Mouse (Mus musculus) R1 (cell line): Measurements from ENCODE around the gene S100a14.
A peak's percentile ranks its signal among the peaks of the same experiment; 100 is the strongest.

Experiments used
- DNase-seq: peaks from one replicate; pipeline ENCODE4 v3.0.0-alpha.2; 2018; ENCODE audit warnings: low read depth, low spot score

S100a14 gene

DNA sequence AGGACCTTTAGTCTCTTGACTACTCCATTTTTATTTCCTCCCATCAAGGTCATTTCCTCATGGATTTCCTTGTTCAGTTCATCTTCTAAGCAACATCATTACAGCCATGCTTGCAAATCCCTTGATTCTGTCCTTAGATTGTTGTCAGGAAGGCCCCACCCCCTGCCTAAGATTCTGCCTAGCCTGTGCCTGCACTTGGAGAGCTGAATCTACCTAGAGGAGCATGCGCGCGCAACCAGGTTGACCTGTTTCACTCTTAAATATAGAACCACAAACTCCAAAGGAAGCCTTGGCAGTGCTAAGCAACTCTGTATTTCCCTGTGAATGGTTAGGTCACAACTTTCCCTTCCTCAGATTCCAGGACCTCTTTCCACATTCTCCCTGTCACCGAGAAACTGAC is 8.9 kb upstream of the S100a14 start:
- peak; percentile 71 for DNase-seq

DNA sequence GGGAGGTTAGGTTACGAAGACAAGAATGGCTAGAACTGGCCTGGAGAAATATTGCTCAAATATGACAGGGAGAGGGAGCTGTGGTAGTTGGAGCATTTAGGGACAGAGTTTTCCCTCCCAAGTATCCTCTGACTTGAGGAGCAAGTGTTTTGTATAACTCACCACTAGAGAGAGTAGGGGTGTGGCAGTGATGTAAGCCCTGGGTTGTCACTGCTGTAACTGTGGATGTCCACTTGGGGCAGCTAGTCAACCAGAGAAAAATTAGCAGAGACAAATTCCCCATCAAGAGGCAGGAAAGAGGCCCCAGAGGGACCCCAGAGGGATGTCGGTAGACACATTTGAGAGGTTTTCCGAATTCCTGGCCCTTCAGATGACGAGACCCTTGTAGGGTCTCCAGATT is 1.2 kb upstream of the S100a14 start:
- peak; percentile 92 for DNase-seq

DNA sequence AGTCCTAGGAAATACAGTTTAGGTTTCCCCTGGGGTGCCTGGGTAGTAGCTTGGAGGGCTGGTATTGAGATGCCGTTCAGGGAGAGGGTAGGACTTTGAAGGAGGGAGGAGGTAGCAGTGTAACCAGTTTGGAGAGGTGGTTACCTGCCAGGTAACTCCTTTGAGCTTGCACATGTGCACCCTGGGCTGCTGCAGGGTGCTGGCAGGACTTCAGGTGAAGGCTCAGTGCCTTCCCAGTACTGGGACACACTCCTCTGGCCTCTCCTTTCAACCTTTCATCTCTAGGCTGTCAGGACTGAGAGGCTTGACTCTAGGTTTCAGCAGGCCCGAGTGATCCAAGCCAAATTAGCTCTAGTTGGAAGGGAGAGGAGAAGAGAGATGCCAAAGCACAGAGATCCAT is 580 bp upstream of the S100a14 start:
- no peak for DNase-seq

DNA sequence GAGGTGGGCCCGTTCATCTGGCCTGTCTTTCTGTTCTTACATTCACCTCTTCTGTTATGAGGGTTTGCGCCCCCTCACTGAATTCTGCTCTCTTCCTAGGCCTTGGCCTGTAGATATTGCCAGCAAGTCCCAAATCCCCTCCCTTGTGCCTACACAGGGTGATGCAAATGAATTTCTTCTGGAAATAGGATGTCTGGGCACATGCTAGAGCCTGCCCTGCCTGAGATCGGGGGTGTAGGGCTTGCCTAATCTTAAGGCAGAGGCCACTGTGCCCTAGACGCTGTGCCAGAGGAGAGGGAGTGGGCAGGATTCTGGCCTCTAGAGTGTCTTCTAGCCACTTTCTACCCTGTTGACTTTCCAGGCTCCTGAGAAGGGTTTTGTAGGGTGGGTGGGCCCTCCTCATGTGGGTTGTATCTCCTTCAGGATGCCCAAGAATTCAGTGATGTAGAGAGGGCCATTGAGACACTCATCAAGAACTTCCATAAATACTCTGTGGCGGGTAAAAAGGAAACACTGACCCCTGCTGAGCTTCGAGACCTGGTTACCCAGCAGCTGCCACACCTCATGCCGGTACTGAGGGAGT is 726 bp downstream of the S100a14 start:
- DNase-seq = no peak

DNA sequence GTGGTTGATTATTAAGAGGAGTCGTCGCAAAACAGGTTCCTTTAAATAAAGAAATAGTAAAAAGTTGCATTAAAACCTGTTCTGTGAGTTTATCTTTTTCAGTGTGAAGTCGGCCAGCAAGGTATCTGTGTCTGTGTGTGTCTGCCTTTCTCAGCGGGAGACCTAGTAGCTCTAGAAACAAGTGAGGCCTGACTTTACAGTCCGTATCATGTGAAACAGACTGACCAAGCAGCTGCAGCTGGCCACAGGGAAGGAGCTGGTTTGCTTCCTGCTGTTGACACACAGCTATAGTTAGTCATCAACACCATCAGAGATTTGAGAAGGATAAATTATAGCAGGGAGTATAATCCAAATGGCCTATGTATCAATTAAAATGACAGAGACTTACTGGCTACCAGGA is 5.1 kb downstream of the S100a14 start:
- DNase-seq = no peak

DNA sequence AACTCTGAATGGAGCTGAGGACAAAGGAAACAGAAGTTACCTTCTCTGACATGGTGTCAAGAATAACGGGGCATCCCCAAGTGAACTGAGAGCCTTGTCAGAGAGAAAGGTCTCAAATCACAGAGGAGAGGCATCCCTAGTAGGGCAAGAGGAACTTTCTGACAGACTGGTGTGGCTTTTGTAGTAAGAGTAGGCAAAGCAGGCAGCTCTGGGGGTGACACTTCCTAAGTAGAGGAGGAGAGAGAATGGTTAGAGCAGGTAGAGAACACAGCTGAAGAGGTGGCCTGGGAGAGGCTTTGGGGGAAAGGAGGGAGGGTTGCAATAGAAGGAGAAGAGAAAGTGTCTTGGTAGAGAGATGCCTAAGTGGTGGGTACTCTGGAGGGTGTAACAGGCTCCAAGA is 8.8 kb downstream of the S100a14 start:
- no peak for DNase-seq

DNA sequence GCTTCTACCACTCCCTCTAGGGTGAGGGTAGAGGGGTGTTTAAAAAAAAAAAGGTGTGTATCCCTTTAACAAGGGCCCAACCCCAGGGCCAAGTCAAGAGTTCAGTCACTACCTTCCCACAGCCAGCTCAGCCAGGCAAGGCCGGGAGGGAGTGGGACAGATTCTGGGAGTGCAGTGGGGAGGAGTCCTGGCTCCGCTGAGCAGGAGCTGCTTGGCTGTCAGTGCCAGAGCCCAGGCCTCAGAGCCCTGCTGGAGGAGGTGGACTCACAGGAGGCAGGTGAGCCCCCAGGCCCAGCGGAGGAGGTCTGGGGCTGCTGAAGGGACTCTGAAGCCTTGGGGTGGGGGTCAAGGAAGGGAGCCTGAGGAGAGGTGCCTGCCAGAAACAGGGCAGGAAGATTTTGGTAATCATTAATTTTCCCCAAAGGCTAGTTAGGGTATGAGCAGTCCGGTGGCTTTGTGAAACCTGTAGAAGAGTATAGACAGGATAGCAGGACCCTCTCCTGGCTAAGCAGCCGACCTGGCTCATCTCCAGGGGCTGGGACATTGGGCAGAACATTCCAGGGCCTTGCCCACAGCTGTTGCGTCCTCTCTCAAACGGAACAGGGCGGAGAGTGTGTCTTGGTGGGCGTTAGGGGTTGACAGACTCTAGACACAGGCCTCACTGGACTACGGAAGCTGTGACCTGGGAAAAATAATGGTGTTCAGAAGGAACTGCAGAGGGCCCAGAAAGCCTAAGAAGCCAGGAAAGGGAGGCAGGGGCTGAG is 10.7 kb downstream of the S100a14 start, which contains the start of gene S100a16:
S100a16 (plus strand) TSS at position 114 of the 764 bp plus-strand sequence.
- peak; percentile 43 for DNase-seq

DNA sequence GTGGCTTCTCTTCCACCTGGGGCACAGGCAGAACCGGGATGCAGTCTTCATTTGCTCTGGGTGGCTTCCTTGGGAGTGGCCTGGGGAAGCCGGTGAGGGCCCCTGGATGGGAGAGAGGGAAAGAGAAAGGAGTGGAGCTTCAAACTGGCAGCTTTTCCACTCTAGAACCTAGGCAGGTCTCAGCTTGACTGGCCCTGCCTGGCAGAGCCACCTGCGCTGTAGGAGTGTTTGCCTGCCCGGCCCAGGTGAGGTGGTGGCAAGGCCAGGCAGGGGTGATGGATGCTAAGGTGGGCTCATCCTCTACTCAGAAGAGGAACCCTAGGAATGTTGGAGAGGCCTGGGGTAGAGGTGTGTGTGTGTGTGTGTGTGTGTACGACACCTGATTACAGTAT is 11.2 kb downstream of the S100a14 start:
- no peak for DNase-seq

DNA sequence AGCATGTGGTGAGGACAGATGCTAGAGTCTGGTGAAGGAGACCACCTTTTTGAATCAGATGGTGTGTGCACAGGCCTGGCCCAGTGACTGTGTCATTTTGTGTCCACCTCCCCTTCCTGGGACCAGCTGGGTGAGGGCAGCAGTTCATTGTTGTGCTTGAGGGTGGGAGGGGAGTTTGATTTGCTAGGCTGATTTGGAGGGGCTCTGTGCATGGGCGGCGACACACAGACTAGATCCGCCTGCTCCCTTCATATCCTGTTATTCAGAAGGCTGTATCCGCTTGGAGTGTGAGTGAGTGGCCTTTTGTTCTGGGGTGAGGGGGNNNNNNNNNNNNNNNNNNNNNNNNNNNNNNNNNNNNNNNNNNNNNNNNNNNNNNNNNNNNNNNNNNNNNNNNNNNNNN is 14.2 kb downstream of the S100a14 start:
- DNase-seq = no peak

DNA sequence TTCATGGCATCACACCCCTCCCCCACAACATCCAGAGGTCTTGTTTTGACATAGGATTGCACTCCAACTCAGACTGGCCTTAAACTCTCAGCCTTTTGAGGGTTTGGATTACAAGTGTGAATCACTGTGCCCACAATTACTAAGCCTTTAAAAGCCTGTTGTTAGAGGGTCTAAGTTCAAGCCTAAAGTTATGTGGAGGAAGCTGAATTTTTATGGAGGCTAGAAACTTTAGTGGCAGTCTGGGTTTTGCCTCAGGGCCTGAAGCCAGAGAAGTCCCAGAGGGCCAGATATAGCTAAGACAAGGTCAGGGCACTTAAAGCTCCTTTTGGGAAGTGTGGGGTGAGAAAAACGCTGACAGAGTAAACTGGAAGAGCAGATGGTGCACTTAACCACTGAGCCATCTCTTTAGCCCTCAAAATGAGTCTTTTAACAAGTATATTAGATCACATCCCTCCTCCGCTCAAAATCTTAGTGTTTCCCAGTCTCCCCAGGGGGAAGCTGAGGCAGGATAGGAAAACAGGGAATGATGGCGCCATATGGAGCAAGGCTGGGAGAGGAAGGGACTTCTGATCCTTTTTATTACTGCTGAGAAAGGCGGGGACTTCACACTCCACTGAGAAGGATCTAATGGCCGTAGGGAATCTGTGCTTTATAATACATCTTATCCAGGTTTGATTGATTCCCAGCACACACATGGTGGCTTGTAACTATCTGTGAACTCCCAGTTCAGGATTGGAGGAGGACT is 23.2 kb downstream of the S100a14 start:
- no peak for DNase-seq

DNA sequence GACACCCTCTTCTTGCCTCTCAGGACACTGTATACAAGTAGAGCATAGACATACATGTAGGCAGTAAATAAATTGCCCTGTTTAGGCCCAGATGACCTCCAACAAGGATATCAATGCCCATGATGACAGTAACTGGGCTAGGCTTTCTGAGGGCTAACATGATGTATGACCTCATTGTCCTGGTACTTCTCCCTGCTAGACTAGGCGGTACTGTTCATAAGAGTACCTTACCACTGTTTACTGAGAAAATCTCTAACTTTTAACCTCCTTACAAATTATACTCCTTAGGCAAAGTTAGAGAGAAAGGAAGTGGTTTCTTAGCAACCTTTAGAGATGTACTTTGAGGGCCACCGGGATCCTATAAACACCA is 23.8 kb downstream of the S100a14 start:
- no peak for DNase-seq

DNA sequence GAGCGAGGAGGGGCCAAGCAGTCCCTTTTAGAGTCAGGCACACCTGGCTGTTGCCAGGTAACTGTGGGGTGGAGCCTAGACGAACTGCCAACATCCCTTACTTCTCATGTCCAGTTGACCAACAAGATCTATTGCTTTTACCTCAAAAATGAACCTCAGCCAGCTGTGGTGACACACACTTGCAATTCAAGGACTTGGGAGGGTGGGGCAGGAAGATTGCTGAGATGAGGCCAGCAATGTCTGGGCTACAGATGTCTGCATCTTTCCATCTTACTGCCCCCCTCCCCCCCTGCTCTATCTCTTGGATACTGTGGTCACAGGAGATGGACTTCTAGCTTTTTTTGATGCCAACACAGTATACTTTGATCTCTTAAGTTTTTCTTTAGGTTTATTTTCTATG is 25.6 kb downstream of the S100a14 start:
- DNase-seq = no peak

DNA sequence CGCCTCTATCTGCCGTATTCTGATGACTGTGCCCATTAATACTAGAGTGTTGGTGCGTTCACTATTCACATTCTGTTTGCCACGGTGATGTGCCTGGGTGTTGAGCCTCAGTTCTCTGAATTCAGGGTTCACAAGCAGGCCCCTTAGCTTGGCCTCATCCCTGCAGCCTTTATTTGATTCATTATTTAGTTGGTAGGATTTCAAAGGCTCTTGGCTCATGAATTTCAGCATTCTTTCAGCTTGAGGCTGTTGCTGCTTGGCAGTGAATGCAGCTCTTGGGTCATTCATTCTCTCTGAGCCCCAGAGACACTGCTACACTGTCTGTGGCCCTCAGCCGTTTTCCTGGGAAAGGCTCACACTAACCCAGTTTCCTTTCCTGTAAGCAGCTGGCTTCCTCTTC is 29.3 kb downstream of the S100a14 start:
- DNase-seq = no peak

DNA sequence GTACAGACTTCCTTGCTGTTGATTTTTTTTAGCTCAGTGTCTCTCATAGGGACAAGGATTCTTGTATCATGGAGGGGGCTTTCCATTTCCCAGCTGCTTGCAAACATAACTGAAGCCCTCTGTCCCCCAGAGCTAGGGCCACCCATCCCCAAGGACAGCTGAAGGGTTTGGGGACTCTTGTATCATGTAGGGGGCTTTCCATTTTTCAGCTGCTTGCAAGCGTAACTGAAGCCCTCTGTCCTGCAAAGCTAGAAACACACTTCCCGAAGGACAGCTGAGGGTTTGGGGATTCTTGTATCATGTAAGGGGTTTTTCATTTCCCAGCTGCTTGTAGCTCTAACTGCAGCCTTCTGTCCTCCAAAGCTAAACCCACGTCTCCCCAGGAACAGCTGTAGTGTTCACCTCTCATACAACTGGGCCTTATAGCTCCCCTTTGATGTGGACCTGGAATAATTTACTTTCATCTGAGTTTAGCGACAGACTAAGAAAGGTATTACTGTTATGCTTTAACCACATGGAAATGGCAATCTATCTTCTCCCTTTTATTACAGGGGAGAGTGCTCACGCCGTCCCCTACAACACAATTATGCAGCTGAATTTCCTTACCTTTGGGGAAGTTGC is 33.5 kb downstream of the S100a14 start, which contains the start of gene S100a3:
S100a3 (plus strand) TSS at position 571 of the 621 bp plus-strand sequence.
- no peak for DNase-seq

DNA sequence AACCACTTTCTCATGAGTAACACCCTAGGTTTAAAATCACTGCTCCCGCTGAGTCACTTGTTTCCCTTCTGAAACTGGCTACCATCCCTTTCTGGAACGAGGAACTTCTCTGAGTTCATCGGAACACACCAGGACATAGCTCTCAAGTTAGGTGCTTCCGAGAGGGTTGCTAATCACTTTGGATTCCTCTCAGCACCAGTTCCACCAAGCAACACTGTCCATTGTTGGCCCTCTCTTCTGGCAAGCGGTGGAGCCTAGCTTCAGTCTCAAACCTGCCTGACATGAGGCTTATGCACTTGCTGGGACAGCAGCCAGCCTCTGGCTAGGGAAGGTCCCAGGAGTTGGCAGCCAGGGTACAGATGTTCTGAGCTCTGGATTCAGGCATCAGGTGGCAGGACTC is 48.0 kb downstream of the S100a14 start:
- no peak for DNase-seq

DNA sequence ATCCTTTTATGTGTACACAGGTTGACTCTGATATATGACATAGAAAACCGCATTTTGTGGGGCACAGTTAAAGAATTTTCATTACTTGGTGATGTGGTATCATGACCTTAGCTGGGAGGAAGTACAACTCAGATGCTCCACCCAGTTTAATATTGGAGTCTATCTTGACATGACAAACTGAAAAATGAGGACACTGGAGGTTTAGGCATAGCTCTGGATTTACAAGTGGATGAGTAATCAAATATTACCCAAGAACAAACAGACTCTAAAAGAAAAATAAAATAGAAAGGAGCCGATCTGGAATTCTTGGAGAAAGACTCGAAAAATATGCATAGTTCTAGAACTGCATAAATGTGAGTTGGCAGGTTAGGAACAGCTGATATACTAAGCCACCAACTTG is 48.7 kb downstream of the S100a14 start:
- DNase-seq = no peak

DNA sequence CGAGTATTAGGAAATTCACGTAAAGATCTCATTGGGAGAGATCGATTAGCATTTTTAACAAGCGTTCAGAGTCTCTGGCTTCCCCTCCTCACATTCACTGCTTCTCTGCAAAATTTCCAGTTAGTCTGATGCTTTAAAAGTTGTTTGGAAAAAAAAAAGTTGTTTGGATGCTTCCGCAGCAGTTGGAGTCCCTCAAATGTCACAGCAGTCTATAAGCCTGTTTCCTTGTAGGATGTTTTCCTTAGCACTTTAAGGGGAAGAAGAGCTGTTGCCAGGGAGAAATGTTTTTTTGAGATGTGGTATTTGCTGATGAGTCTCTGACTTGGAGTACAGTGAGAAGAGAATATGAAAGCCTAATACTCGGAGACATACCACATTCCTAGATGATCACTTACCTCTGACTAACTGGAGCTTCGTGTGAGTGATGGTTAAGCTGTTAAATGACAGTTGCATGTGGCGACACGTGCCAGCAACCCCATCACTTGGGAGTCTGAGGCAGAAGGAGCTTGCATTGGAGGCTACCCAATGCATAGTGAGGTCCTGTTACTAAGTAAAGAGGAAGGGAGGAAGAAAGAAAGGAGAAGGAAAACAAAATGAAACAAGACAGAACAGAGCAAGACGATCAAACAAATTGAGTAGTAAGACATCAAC is 49.8 kb downstream of the S100a14 start:
- no peak for DNase-seq
